Mouse (Mus musculus) midbrain, embryonic 11.5 days (tissue): ENCODE measurements around the gene Dazap2. TPM values are rescaled to one million over a fixed set of nuclear protein-coding genes. Genes with fewer than 3 reads are reported as not detected.

ENCODE experiments used
- ATAC-seq: fragments of 200-750 bp; cut with Nextera tagmentation; 2 replicates; pipeline ENCODE4 v1.8.0; 2017; ENCODE audit warnings: moderate TSS enrichment, moderate library complexity; ENCODE audit not compliant: low FRiP score
- DNase-seq: peaks from one replicate; pipeline ENCODE4 v3.0.0; 2015; ENCODE audit warnings: low spot score; ENCODE audit errors: missing footprints
- H3K27ac ChIP-seq: fragments of 300-500 bp; sonication (generic); 2 replicates; pipeline ENCODE4 v1.5.1; 2014; ENCODE audit warnings: low read depth, low read length
- H3K27me3 ChIP-seq: fragments of 300-500 bp; sonication (generic); 2 replicates; pipeline ENCODE4 v1.6.1; 2014; ENCODE audit warnings: mild to moderate bottlenecking, low read length, moderate library complexity, mixed read lengths; ENCODE audit not compliant: control insufficient read depth, insufficient read depth
- H3K36me3 ChIP-seq: fragments of 300-500 bp; sonication (generic); 2 replicates; pipeline ENCODE4 v1.6.1; 2014; ENCODE audit warnings: mild to moderate bottlenecking, low read length, moderate library complexity, mixed read lengths; ENCODE audit not compliant: control insufficient read depth, insufficient read depth
- H3K4me1 ChIP-seq: fragments of 300-500 bp; sonication (generic); 2 replicates; pipeline ENCODE4 v1.6.1; 2014; ENCODE audit warnings: low read length; ENCODE audit not compliant: control insufficient read depth, insufficient read depth
- H3K4me2 ChIP-seq: fragments of 300-500 bp; sonication (generic); 2 replicates; pipeline ENCODE4 v1.6.1; 2014; ENCODE audit warnings: mild to moderate bottlenecking, moderate library complexity
- H3K4me3 ChIP-seq: fragments of 300-500 bp; sonication (generic); 2 replicates; pipeline ENCODE4 v1.5.1; 2014; ENCODE audit warnings: low read depth, low read length
- H3K9ac ChIP-seq: fragments of 300-500 bp; sonication (generic); 2 replicates; pipeline ENCODE4 v1.6.1; 2014; ENCODE audit warnings: low read length
- H3K9me3 ChIP-seq: fragments of 300-500 bp; sonication (generic); 2 replicates; pipeline ENCODE4 v1.6.1; 2016; ENCODE audit warnings: low read length; ENCODE audit not compliant: control insufficient read depth
- WGBS: fragments of 180-500 bp; shearing (Covaris S2); extraction: QIAGEN DNeasy Blood & Tissue Kit; methylation state at CpG from one replicate; pipeline ENCODE4 v1.1.7; 2014; 5-methylcytosine and 5-hydroxymethylcytosine counted together
- polyA plus RNA-seq: library from polyadenylated mRNA; unstranded; fragments of >200 nt; fragmentation: Nextera tagmentation; extraction: Ambion mirVana; gene quantifications from 2 replicates; pipeline ENCODE4 v1.2.1, GENCODE M21; 2014

Dazap2 gene
- polyA plus RNA-seq, 1 experiment from 2014 or later: 258 TPM

GRCm38 (mm10) chr15:100637661-100638060 is 22.5 kb downstream of the Dazap2 start:
- Histone ChIP-seq H3K36me3 (no peaks in the 10 kb centered on the region), H3K4me1 (peaks cover 8% of the 10 kb centered on the region), H3K4me2 (no peak overlapping the region), H3K27me3 (peaks cover 48% of the 10 kb centered on the region), H3K9me3 (no peaks in the 10 kb centered on the region), H3K9ac (no peak overlapping the region), H3K4me3 (no peak overlapping the region), H3K27ac (no peak overlapping the region)
- DNase-seq (no peak), ATAC-seq (no peak)
- 16% methylated on average over 6 of the region's 6 CpGs for WGBS

GRCm38 (mm10) chr15:100639972-100640750 is 25.0 kb downstream of the Dazap2 start:
- Histone ChIP-seq H3K27me3 (peaks cover 37% of the 10 kb centered on the region), H3K27ac (no peak overlapping the region), H3K4me3 (no peak overlapping the region), H3K9ac (no peak overlapping the region), H3K4me1 (peaks cover 8% of the 10 kb centered on the region), H3K4me2 (no peak overlapping the region), H3K36me3 (no peaks in the 10 kb centered on the region), H3K9me3 (no peaks in the 10 kb centered on the region)
- 78% methylated on average over 16 of the region's 16 CpGs for WGBS
- DNase-seq (no peak), ATAC-seq (no peak)

- Histone ChIP-seq H3K9ac (no peak overlapping the region), H3K4me3 (no peak overlapping the region), H3K9me3 (no peaks in the 10 kb centered on the region), H3K27me3 (peaks cover 26% of the 10 kb centered on the region), H3K4me1 (peaks cover 6% of the 10 kb centered on the region), H3K36me3 (no peaks in the 10 kb centered on the region), H3K4me2 (no peak overlapping the region), H3K27ac (no peak overlapping the region)
- DNase-seq (no peak), ATAC-seq (no peak)
- WGBS: 79% methylated on average over 16 of the region's 16 CpGs
Measured at GRCm38 (mm10) chr15:100641226-100641810, 26.2 kb downstream of the Dazap2 start.

DNA sequence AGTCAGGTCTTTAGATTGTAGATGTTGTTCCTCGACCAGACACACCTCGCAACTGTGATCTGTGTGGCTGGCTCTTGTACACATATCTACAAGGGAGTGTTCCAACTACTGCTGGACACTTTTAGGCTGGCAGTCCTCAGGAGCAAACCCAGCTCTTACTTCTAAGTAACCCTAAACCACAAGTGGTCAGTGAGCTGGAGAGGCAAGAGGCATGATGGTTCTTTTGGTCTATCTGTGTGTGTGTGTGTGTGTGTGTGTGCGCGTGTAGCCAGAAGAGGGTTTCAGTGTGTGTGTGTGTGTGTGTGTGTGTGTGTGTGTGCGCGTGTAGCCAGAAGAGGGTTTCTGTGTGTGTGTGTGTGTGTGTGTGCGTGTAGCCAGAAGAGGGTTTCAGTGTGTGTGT is 27.3 kb downstream of the Dazap2 start:
- no peak overlapping the region for H3K9ac ChIP-seq
- no peak overlapping the region for H3K4me2 ChIP-seq
- no peak for ATAC-seq
- H3K27me3 ChIP-seq: peaks cover 14% of the 10 kb centered on the region
- H3K27ac ChIP-seq: no peak overlapping the region
- no peak overlapping the region for H3K4me3 ChIP-seq
- 92% methylated on average over 7 of the region's 7 CpGs for WGBS
- H3K36me3 ChIP-seq: no peaks in the 10 kb centered on the region
- H3K9me3 ChIP-seq: no peaks in the 10 kb centered on the region
- DNase-seq: no peak
- no peaks in the 10 kb centered on the region for H3K4me1 ChIP-seq

DNA sequence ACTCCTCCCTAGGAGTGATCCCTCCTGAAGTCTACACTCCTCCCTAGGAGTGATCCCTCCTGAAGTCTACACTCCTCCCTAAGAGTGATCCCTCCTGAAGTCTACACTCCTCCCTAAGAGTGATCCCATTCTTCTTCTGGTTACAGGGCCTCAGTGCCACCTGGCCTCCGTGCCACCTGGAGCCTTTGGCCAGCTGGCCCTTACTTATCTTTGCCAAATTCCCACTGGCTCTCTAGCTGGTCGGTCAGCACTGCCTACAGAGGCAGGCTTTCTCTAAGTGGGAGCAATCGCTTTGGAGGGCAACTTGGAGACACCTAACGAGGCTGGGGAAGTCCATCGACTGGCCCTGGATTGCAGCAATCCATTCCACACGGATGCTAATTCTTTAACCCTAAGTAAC is 31.0 kb downstream of the Dazap2 start:
- no peak overlapping the region for H3K9ac ChIP-seq
- H3K4me1 ChIP-seq: no peaks in the 10 kb centered on the region
- no peaks in the 10 kb centered on the region for H3K36me3 ChIP-seq
- no peak overlapping the region for H3K4me2 ChIP-seq
- no peaks in the 10 kb centered on the region for H3K27me3 ChIP-seq
- H3K9me3 ChIP-seq: no peaks in the 10 kb centered on the region
- ATAC-seq: no peak
- no peak overlapping the region for H3K27ac ChIP-seq
- H3K4me3 ChIP-seq: no peak overlapping the region
- 79% methylated on average over 6 of the region's 6 CpGs for WGBS
- no peak for DNase-seq

- no peak overlapping the region for H3K9ac ChIP-seq
- no peak for DNase-seq
- no peak overlapping the region for H3K27ac ChIP-seq
- H3K4me3 ChIP-seq: no peak overlapping the region
- no peaks in the 10 kb centered on the region for H3K36me3 ChIP-seq
- H3K27me3 ChIP-seq: no peaks in the 10 kb centered on the region
- H3K4me1 ChIP-seq: no peaks in the 10 kb centered on the region
- no peak for ATAC-seq
- H3K4me2 ChIP-seq: no peak overlapping the region
- WGBS: 86% methylated on average over 10 of the region's 10 CpGs
- H3K9me3 ChIP-seq: no peaks in the 10 kb centered on the region
Measured at GRCm38 (mm10) chr15:100650111-100650510, 35.0 kb downstream of the Dazap2 start.

DNA sequence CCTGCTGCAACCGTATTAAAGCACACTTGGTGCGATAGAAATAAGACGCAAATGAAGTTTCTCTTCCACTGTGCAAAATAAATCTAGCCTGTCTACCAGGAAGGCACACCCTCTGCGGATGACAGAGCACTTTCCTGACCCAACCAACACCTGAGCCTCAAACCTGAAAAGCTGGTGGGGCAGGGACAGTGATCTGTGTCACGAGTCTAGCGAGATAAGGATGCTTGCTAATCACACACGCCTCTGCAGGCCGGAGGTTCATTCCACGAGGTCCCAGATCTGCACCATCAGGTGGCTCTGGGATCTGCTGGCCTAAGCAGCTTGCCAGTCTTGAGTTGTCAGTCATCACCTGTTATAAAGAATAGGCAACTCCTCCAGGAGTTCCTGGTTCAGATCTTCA is 36.5 kb downstream of the Dazap2 start:
- Histone ChIP-seq H3K9me3 (no peaks in the 10 kb centered on the region), H3K27ac (no peak overlapping the region), H3K4me1 (no peaks in the 10 kb centered on the region), H3K9ac (no peak overlapping the region), H3K36me3 (no peaks in the 10 kb centered on the region), H3K4me3 (no peak overlapping the region), H3K27me3 (no peaks in the 10 kb centered on the region), H3K4me2 (no peak overlapping the region)
- DNase-seq: no peak
- WGBS: 93% methylated on average over 9 of the region's 9 CpGs
- no peak for ATAC-seq

- ATAC-seq (no peak), DNase-seq (no peak)
- H3K36me3 ChIP-seq: no peaks in the 10 kb centered on the region
- no peak overlapping the region for H3K4me2 ChIP-seq
- no peak overlapping the region for H3K4me3 ChIP-seq
- H3K27ac ChIP-seq: no peak overlapping the region
- H3K27me3 ChIP-seq: no peaks in the 10 kb centered on the region
- no peaks in the 10 kb centered on the region for H3K9me3 ChIP-seq
- 93% methylated on average over 1 of the region's 1 CpGs for WGBS
- no peaks in the 10 kb centered on the region for H3K4me1 ChIP-seq
- H3K9ac ChIP-seq: no peak overlapping the region
Measured at GRCm38 (mm10) chr15:100654271-100654670, 39.1 kb downstream of the Dazap2 start.

DNA sequence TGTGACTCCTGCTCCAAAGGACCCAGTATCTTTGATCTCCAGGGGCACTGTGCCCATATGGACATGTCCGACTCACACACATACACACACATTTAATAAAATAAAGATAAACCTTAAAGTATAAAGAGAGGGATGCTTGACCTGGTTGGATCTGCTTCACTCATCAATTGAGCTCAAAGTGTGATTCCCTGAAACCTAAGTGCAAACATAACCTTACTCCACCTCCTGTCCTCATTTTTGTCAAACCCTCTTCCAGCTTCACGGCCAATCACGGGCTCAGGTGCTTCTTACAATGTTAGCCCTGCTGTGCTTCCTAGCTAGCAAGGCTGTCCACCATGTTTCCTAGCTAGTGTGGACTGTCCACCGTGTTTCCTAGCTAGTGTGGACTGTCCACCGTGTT is 40.1 kb downstream of the Dazap2 start:
- Histone ChIP-seq H3K4me2 (no peak overlapping the region), H3K4me1 (no peaks in the 10 kb centered on the region), H3K27me3 (no peaks in the 10 kb centered on the region), H3K9me3 (no peaks in the 10 kb centered on the region), H3K27ac (no peak overlapping the region), H3K9ac (no peak overlapping the region), H3K36me3 (no peaks in the 10 kb centered on the region), H3K4me3 (no peak overlapping the region)
- 88% methylated on average over 5 of the region's 5 CpGs for WGBS
- ATAC-seq (no peak), DNase-seq (no peak)
